Mouse (Mus musculus): ENCODE data around the gene Gm45808.
"Not testable (repeated sequence)": the region's sequence is repeated elsewhere in the genome, so short reads cannot be mapped to it uniquely, and the experiment has no call there.

- TF ChIP-seq POLR2A (IDR thresholded peaks at IDR 0.05; ENCODE audit: control insufficient read depth, low read depth, low read length); CTCF (IDR thresholded peaks at IDR 0.05; ENCODE audit: control insufficient read depth, insufficient read depth, insufficient replicate concordance, low read depth, low read length): not testable (repeated sequence)
These were observed 23.7 kb downstream of the Gm45808 start for GRCm38 (mm10) chr7:45462868-45463267.
